Mouse (Mus musculus): ENCODE results near the gene Hist1h3d. TPM values are rescaled to one million over a fixed set of nuclear protein-coding genes. Genes with fewer than 3 reads are reported as not detected.
"Not testable (repeated sequence)": the region's sequence is repeated elsewhere in the genome, so short reads cannot be mapped to it uniquely, and the experiment has no call there.

Gene Hist1h3d
- total RNA-seq, 2 experiments from 2014 or later, result 2.0 to 3.0 TPM

- TF ChIP-seq CTCF (IDR thresholded peaks at IDR 0.05), result no peak
- no peak for DNase-seq
- Histone ChIP-seq H3K27ac (peak overlapping the region; percentile 28), H3K4me3 (peak overlapping the region; percentile 70)
- intact Hi-C loops (cut with DNase I), result loop anchor here (5.0 kb wide), 2 partner anchors 48 to 1822 kb away; partner anchors contain the start of gene Hist1h4d
Measured at GRCm38 (mm10) chr13:23534368-23535131, 41.0 kb upstream of the Hist1h3d start.

GRCm38 (mm10) chr13:23535137-23536075 lies 40.2 kb upstream of the Hist1h3d start, which contains the start of gene Hist1h3g:
Hist1h3g (plus strand) TSS chr13:23535422.
- Histone ChIP-seq H3K27ac (peak within 1 kb of the TSS; percentile 28), H3K4me3 (peak within 1 kb of the TSS; percentile 70)
- DNase-seq, result peak; percentile 83
- intact Hi-C loops (cut with DNase I), result not testable (repeated sequence)

GRCm38 (mm10) chr13:23536076-23536822 lies 39.3 kb upstream of the Hist1h3d start:
- Histone ChIP-seq H3K4me3 (no peak overlapping the region), H3K27ac (no peak overlapping the region)
- intact Hi-C loops (cut with DNase I), result no loop called here
- no peak for DNase-seq
- TF ChIP-seq CTCF (IDR thresholded peaks at IDR 0.05), result no peak

- DNase-seq, result no peak
- intact Hi-C loops (cut with DNase I), result no loop called here
- Histone ChIP-seq H3K4me3 (no peak overlapping the region), H3K27ac (no peak overlapping the region)
- no peak for TF ChIP-seq CTCF (IDR thresholded peaks at IDR 0.05)
Measured at GRCm38 (mm10) chr13:23537006-23537710, 38.4 kb upstream of the Hist1h3d start.

- no peak for TF ChIP-seq CTCF (IDR thresholded peaks at IDR 0.05)
- Histone ChIP-seq H3K27ac (no peak overlapping the region), H3K4me3 (no peak overlapping the region)
- no peak for DNase-seq
- intact Hi-C loops (cut with DNase I), result no loop called here
Measured at GRCm38 (mm10) chr13:23538249-23538648, 37.3 kb upstream of the Hist1h3d start.

GRCm38 (mm10) chr13:23539821-23540220 lies 35.7 kb upstream of the Hist1h3d start:
- H3K27ac ChIP-seq; DNase-seq; H3K4me3 ChIP-seq; intact Hi-C loops (cut with DNase I): not testable (repeated sequence)

GRCm38 (mm10) chr13:23541497-23541896 lies 34.1 kb upstream of the Hist1h3d start:
- no peak for DNase-seq
- Histone ChIP-seq H3K4me3 (no peak overlapping the region), H3K27ac (no peak overlapping the region)
- intact Hi-C loops (cut with DNase I), result no loop called here
- TF ChIP-seq CTCF (IDR thresholded peaks at IDR 0.05), result no peak

GRCm38 (mm10) chr13:23542225-23542980 lies 33.2 kb upstream of the Hist1h3d start:
- DNase-seq; intact Hi-C loops (cut with DNase I): not testable (repeated sequence)
- peak overlapping the region; percentile 96 for H3K27ac ChIP-seq
- H3K4me3 ChIP-seq, result peak overlapping the region; percentile 74

GRCm38 (mm10) chr13:23542999-23543607 lies 32.5 kb upstream of the Hist1h3d start, which contains the start of gene Hist1h2bh:
Hist1h2bh (minus strand) TSS chr13:23543392.
- intact Hi-C loops (cut with DNase I), result not testable (repeated sequence)
- H3K27ac ChIP-seq, result peak within 1 kb of the TSS; percentile 96
- H3K4me3 ChIP-seq, result peak within 1 kb of the TSS; percentile 74
- peak; percentile 48 for DNase-seq

- Histone ChIP-seq H3K4me3 (peak within 1 kb of the TSS; percentile 74), H3K27ac (peak within 1 kb of the TSS; percentile 96)
- TF ChIP-seq CTCF (IDR thresholded peaks at IDR 0.05), result no peak
- intact Hi-C loops (cut with DNase I), result no loop called here
- peak; percentile 63 for DNase-seq
Measured at GRCm38 (mm10) chr13:23543965-23544786, 31.4 kb upstream of the Hist1h3d start, which contains the start of gene Hist1h3f. Hist1h3f (plus strand) TSS chr13:23544052.

GRCm38 (mm10) chr13:23544787-23545120 lies 30.8 kb upstream of the Hist1h3d start:
- DNase-seq; intact Hi-C loops (cut with DNase I): not testable (repeated sequence)
- Histone ChIP-seq H3K27ac (peak overlapping the region; percentile 96), H3K4me3 (peak overlapping the region; percentile 74)

Measured in gastrocnemius, adult 2 months (tissue).